Mouse (Mus musculus) midbrain, embryonic 11.5 days (tissue): ENCODE results near the gene Robo2. TPM values are rescaled to one million over a fixed set of nuclear protein-coding genes. Genes with fewer than 3 reads are reported as not detected.

ENCODE experiments used
- ATAC-seq: fragments of 200-750 bp; cut with Nextera tagmentation; 2 replicates; pipeline ENCODE4 v1.8.0; 2017; ENCODE audit warnings: moderate TSS enrichment, moderate library complexity; ENCODE audit not compliant: low FRiP score
- DNase-seq: peaks from one replicate; pipeline ENCODE4 v3.0.0; 2015; ENCODE audit warnings: low spot score; ENCODE audit errors: missing footprints
- H3K27ac ChIP-seq: fragments of 300-500 bp; sonication (generic); 2 replicates; pipeline ENCODE4 v1.5.1; 2014; ENCODE audit warnings: low read depth, low read length
- H3K27me3 ChIP-seq: fragments of 300-500 bp; sonication (generic); 2 replicates; pipeline ENCODE4 v1.6.1; 2014; ENCODE audit warnings: mild to moderate bottlenecking, low read length, moderate library complexity, mixed read lengths; ENCODE audit not compliant: control insufficient read depth, insufficient read depth
- H3K36me3 ChIP-seq: fragments of 300-500 bp; sonication (generic); 2 replicates; pipeline ENCODE4 v1.6.1; 2014; ENCODE audit warnings: mild to moderate bottlenecking, low read length, moderate library complexity, mixed read lengths; ENCODE audit not compliant: control insufficient read depth, insufficient read depth
- H3K4me1 ChIP-seq: fragments of 300-500 bp; sonication (generic); 2 replicates; pipeline ENCODE4 v1.6.1; 2014; ENCODE audit warnings: low read length; ENCODE audit not compliant: control insufficient read depth, insufficient read depth
- H3K4me2 ChIP-seq: fragments of 300-500 bp; sonication (generic); 2 replicates; pipeline ENCODE4 v1.6.1; 2014; ENCODE audit warnings: mild to moderate bottlenecking, moderate library complexity
- H3K4me3 ChIP-seq: fragments of 300-500 bp; sonication (generic); 2 replicates; pipeline ENCODE4 v1.5.1; 2014; ENCODE audit warnings: low read depth, low read length
- H3K9ac ChIP-seq: fragments of 300-500 bp; sonication (generic); 2 replicates; pipeline ENCODE4 v1.6.1; 2014; ENCODE audit warnings: low read length
- H3K9me3 ChIP-seq: fragments of 300-500 bp; sonication (generic); 2 replicates; pipeline ENCODE4 v1.6.1; 2016; ENCODE audit warnings: low read length; ENCODE audit not compliant: control insufficient read depth
- WGBS: fragments of 180-500 bp; shearing (Covaris S2); extraction: QIAGEN DNeasy Blood & Tissue Kit; methylation state at CpG from one replicate; pipeline ENCODE4 v1.1.7; 2014; 5-methylcytosine and 5-hydroxymethylcytosine counted together
- polyA plus RNA-seq: library from polyadenylated mRNA; unstranded; fragments of >200 nt; fragmentation: Nextera tagmentation; extraction: Ambion mirVana; gene quantifications from 2 replicates; pipeline ENCODE4 v1.2.1, GENCODE M21; 2014

Gene Robo2
- polyA plus RNA-seq, 1 experiment from 2014 or later = 19.8 TPM

GRCm38 (mm10) chr16:74306876-74307542 is 104.6 kb downstream of the Robo2 start:
- no peak for DNase-seq
- H3K4me1 ChIP-seq = no peaks in the 10 kb centered on the region
- H3K4me2 ChIP-seq = no peak overlapping the region
- 67% methylated on average over 5 of the region's 5 CpGs for WGBS
- ATAC-seq = no peak
- H3K9ac ChIP-seq = no peak overlapping the region
- H3K27ac ChIP-seq = no peak overlapping the region
- no peaks in the 10 kb centered on the region for H3K9me3 ChIP-seq
- no peaks in the 10 kb centered on the region for H3K27me3 ChIP-seq
- no peak overlapping the region for H3K4me3 ChIP-seq
- no peaks in the 10 kb centered on the region for H3K36me3 ChIP-seq

- Histone ChIP-seq H3K4me3 (no peak overlapping the region), H3K9me3 (no peaks in the 10 kb centered on the region), H3K27me3 (no peaks in the 10 kb centered on the region), H3K9ac (no peak overlapping the region), H3K27ac (no peak overlapping the region), H3K4me2 (no peak overlapping the region), H3K4me1 (no peaks in the 10 kb centered on the region), H3K36me3 (no peaks in the 10 kb centered on the region)
- DNase-seq (no peak), ATAC-seq (no peak)
- 76% methylated on average over 8 of the region's 8 CpGs for WGBS
Measured at GRCm38 (mm10) chr16:74287878-74288277, 123.7 kb downstream of the Robo2 start.

GRCm38 (mm10) chr16:74282549-74282948 is 129.1 kb downstream of the Robo2 start:
- H3K27ac ChIP-seq = no peak overlapping the region
- H3K4me1 ChIP-seq = no peaks in the 10 kb centered on the region
- H3K9ac ChIP-seq = no peak overlapping the region
- no peaks in the 10 kb centered on the region for H3K36me3 ChIP-seq
- H3K4me2 ChIP-seq = no peak overlapping the region
- 81% methylated on average over 6 of the region's 6 CpGs for WGBS
- no peaks in the 10 kb centered on the region for H3K9me3 ChIP-seq
- ATAC-seq (no peak), DNase-seq (no peak)
- no peaks in the 10 kb centered on the region for H3K27me3 ChIP-seq
- no peak overlapping the region for H3K4me3 ChIP-seq

GRCm38 (mm10) chr16:74276855-74277573 is 134.6 kb downstream of the Robo2 start:
- no peaks in the 10 kb centered on the region for H3K9me3 ChIP-seq
- no peaks in the 10 kb centered on the region for H3K27me3 ChIP-seq
- H3K4me3 ChIP-seq = no peak overlapping the region
- no peak overlapping the region for H3K4me2 ChIP-seq
- H3K9ac ChIP-seq = no peak overlapping the region
- no peak for ATAC-seq
- DNase-seq = no peak
- 64% methylated on average over 3 of the region's 3 CpGs for WGBS
- H3K36me3 ChIP-seq = no peaks in the 10 kb centered on the region
- no peak overlapping the region for H3K27ac ChIP-seq
- no peaks in the 10 kb centered on the region for H3K4me1 ChIP-seq

- no peaks in the 10 kb centered on the region for H3K4me1 ChIP-seq
- H3K4me3 ChIP-seq = no peak overlapping the region
- H3K9me3 ChIP-seq = no peaks in the 10 kb centered on the region
- H3K27me3 ChIP-seq = no peaks in the 10 kb centered on the region
- ATAC-seq (no peak), DNase-seq (peak; percentile 62)
- 81% methylated on average over 1 of the region's 1 CpGs for WGBS
- no peak overlapping the region for H3K4me2 ChIP-seq
- H3K36me3 ChIP-seq = no peaks in the 10 kb centered on the region
- H3K27ac ChIP-seq = no peak overlapping the region
- H3K9ac ChIP-seq = no peak overlapping the region
Measured at GRCm38 (mm10) chr16:74274596-74274995, 137.0 kb downstream of the Robo2 start.

- H3K4me1 ChIP-seq = no peaks in the 10 kb centered on the region
- no peaks in the 10 kb centered on the region for H3K9me3 ChIP-seq
- H3K27ac ChIP-seq = no peak overlapping the region
- H3K36me3 ChIP-seq = no peaks in the 10 kb centered on the region
- H3K9ac ChIP-seq = no peak overlapping the region
- no peak for ATAC-seq
- DNase-seq = no peak
- H3K4me2 ChIP-seq = no peak overlapping the region
- H3K27me3 ChIP-seq = no peaks in the 10 kb centered on the region
- 77% methylated on average over 4 of the region's 4 CpGs for WGBS
- H3K4me3 ChIP-seq = no peak overlapping the region
Measured at GRCm38 (mm10) chr16:74272993-74273392, 138.6 kb downstream of the Robo2 start.

- ATAC-seq (no peak), DNase-seq (no peak)
- WGBS = 86% methylated on average over 2 of the region's 2 CpGs
- no peak overlapping the region for H3K4me2 ChIP-seq
- no peaks in the 10 kb centered on the region for H3K9me3 ChIP-seq
- H3K27ac ChIP-seq = no peak overlapping the region
- no peak overlapping the region for H3K9ac ChIP-seq
- no peaks in the 10 kb centered on the region for H3K27me3 ChIP-seq
- no peak overlapping the region for H3K4me3 ChIP-seq
- H3K4me1 ChIP-seq = no peaks in the 10 kb centered on the region
- no peaks in the 10 kb centered on the region for H3K36me3 ChIP-seq
Measured at GRCm38 (mm10) chr16:74258241-74258640, 153.4 kb downstream of the Robo2 start.

GRCm38 (mm10) chr16:74244452-74244851 is 167.2 kb downstream of the Robo2 start:
- Histone ChIP-seq H3K4me3 (no peak overlapping the region), H3K9me3 (no peaks in the 10 kb centered on the region), H3K9ac (no peak overlapping the region), H3K4me1 (no peaks in the 10 kb centered on the region), H3K27ac (no peak overlapping the region), H3K27me3 (no peaks in the 10 kb centered on the region), H3K4me2 (no peak overlapping the region), H3K36me3 (no peaks in the 10 kb centered on the region)
- WGBS = 87% methylated on average over 5 of the region's 5 CpGs
- DNase-seq (no peak), ATAC-seq (peak; percentile 44; the same call in 1 of the 2 replicates)

- Histone ChIP-seq H3K4me3 (no peak overlapping the region), H3K4me2 (no peak overlapping the region), H3K27me3 (no peaks in the 10 kb centered on the region), H3K36me3 (no peaks in the 10 kb centered on the region), H3K9ac (no peak overlapping the region), H3K27ac (no peak overlapping the region), H3K4me1 (no peaks in the 10 kb centered on the region), H3K9me3 (no peaks in the 10 kb centered on the region)
- DNase-seq (no peak), ATAC-seq (no peak)
- WGBS = 93% methylated on average over 1 of the region's 1 CpGs
Measured at GRCm38 (mm10) chr16:74241534-74241933, 170.1 kb downstream of the Robo2 start.
